Comparison of ENCODE assay signal across 1 mouse cellular context in genomic region chr7:141092051-141092735, GRCm38 (mm10).
TF ChIP-seq lines count a peak whose summit lies in the region.

No protein-coding gene starts in this region.

TF ChIP-seq in CH12.LX, 34 proteins besides CTCF, POLR2A, EP300 and RAD21:
- TF ChIP-seq TCF12 (IDR thresholded peaks at IDR 0.05; ENCODE audit: low read depth, low read length) (0 out of 2 replicates have a peak, but pooled peaks have one; percentile 13), MAFK (IDR thresholded peaks at IDR 0.05; ENCODE audit: insufficient replicate concordance, low read length) (no peak), NRF1 (IDR thresholded peaks at IDR 0.05; ENCODE audit: low read depth, low read length) (0 out of 2 replicates have a peak, but pooled peaks have one; percentile 26), GABPA (IDR thresholded peaks at IDR 0.05; ENCODE audit: insufficient replicate concordance, low read depth, low read length) (no peak), ZC3H11A (IDR thresholded peaks at IDR 0.05; ENCODE audit: low read depth, low read length) (peak; percentile 68), CHD2 (IDR thresholded peaks at IDR 0.05; ENCODE audit: low read length) (no peak), MEF2A (IDR thresholded peaks at IDR 0.05; ENCODE audit: borderline replicate concordance, low read depth, low read length) (no peak), CHD1 (IDR thresholded peaks at IDR 0.05; ENCODE audit: low read depth, low read length) (no peak), MAX (IDR thresholded peaks at IDR 0.05; ENCODE audit: low read length) (peak; percentile 45; the same call in 1 of the 2 replicates), KAT2A (IDR thresholded peaks at IDR 0.05; ENCODE audit: insufficient replicate concordance, low read length) (no peak), ZMIZ1 (IDR thresholded peaks at IDR 0.05; ENCODE audit: low read depth, low read length) (no peak; the same call in 1 of the 2 replicates), POLR2AphosphoS2 (IDR thresholded peaks at IDR 0.05; ENCODE audit: low read depth, low read length) (no peak), ETS1 (conservative IDR thresholded peaks at IDR 0.05; ENCODE audit: low read depth, low read length) (no peak), MYC (IDR thresholded peaks at IDR 0.05; ENCODE audit: low read depth, low read length) (0 out of 2 replicates have a peak, but pooled peaks have one; percentile 31), RCOR1 (conservative IDR thresholded peaks at IDR 0.05; ENCODE audit: low read depth, low read length) (no peak), MXI1 (IDR thresholded peaks at IDR 0.05; ENCODE audit: low read depth, low read length) (no peak), NELFE (IDR thresholded peaks at IDR 0.05; ENCODE audit: low read depth, low read length) (no peak; the same call in 1 of the 2 replicates), USF2 (conservative IDR thresholded peaks at IDR 0.05; ENCODE audit: low read depth, low read length) (no peak), SMC3 (IDR thresholded peaks at IDR 0.05; ENCODE audit: low read depth, low read length) (peak; percentile 96), ZNF384 (IDR thresholded peaks at IDR 0.05; ENCODE audit: low read depth, low read length) (no peak), TBP (conservative IDR thresholded peaks at IDR 0.05; ENCODE audit: low read depth, low read length) (no peak), JUND (conservative IDR thresholded peaks at IDR 0.05; ENCODE audit: low read depth, low read length) (no peak), ELF1 (IDR thresholded peaks at IDR 0.05; ENCODE audit: low read depth, low read length) (no peak), ZKSCAN1 (IDR thresholded peaks at IDR 0.05; ENCODE audit: borderline replicate concordance, low read depth, low read length) (no peak), USF1 (IDR thresholded peaks at IDR 0.05; ENCODE audit: low read depth, low read length) (no peak), PAX5 (IDR thresholded peaks at IDR 0.05; ENCODE audit: low read length) (no peak), BHLHE40 (IDR thresholded peaks at IDR 0.05; ENCODE audit: low read depth, low read length) (0 out of 2 replicates have a peak, but pooled peaks have one; percentile 17), HCFC1 (IDR thresholded peaks at IDR 0.05; ENCODE audit: low read depth, low read length) (peak; percentile 40; the same call in 1 of the 2 replicates), UBTF (IDR thresholded peaks at IDR 0.05; ENCODE audit: low read depth, low read length) (0 out of 2 replicates have a peak, but pooled peaks have one; percentile 5), MAZ (IDR thresholded peaks at IDR 0.05; ENCODE audit: low read depth, low read length) (peak; percentile 56; the same call in 1 of the 2 replicates), IRF4 (IDR thresholded peaks at IDR 0.05; ENCODE audit: low read depth, low read length) (no peak; the same call in 1 of the 2 replicates), E2F4 (IDR thresholded peaks at IDR 0.05; ENCODE audit: insufficient replicate concordance, low read depth, low read length) (no peak), SIN3A (IDR thresholded peaks at IDR 0.05; ENCODE audit: low read length) (no peak), JUN (IDR thresholded peaks at IDR 0.05; ENCODE audit: insufficient read depth, low read depth, low read length) (no peak)
